Mouse (Mus musculus): ENCODE data around the gene Lama2.

The Lama2 gene

GRCm38 (mm10) chr10:27619658-27620057 lies at the start of gene Lama2:
TSS of gene Lama2 (minus strand) at chr10:27619758.
- DNase-seq: no peak

- DNase-seq: no peak
These were observed 44.8 kb upstream of the Lama2 start for GRCm38 (mm10) chr10:27664391-27664790.

GRCm38 (mm10) chr10:27663396-27663795 lies 43.8 kb upstream of the Lama2 start:
- DNase-seq: no peak

GRCm38 (mm10) chr10:27654164-27654563 lies 34.6 kb upstream of the Lama2 start:
- no peak for DNase-seq

- no peak for DNase-seq
These were observed 33.3 kb upstream of the Lama2 start for GRCm38 (mm10) chr10:27652694-27653335.

GRCm38 (mm10) chr10:27635721-27636120 lies 16.2 kb upstream of the Lama2 start:
- no peak for DNase-seq

GRCm38 (mm10) chr10:27631002-27631401 lies 11.4 kb upstream of the Lama2 start:
- DNase-seq: no peak

GRCm38 (mm10) chr10:27621697-27622449 lies 2.3 kb upstream of the Lama2 start:
- no peak for DNase-seq

GRCm38 (mm10) chr10:27617522-27618020 lies 2.0 kb downstream of the Lama2 start:
- no peak for DNase-seq

- no peak for DNase-seq
These were observed 2.7 kb downstream of the Lama2 start for GRCm38 (mm10) chr10:27616641-27617415.

GRCm38 (mm10) chr10:27595675-27596074 lies 23.9 kb downstream of the Lama2 start:
- DNase-seq: no peak

GRCm38 (mm10) chr10:27533217-27533616 lies 86.3 kb downstream of the Lama2 start:
- DNase-seq: no peak

- DNase-seq: no peak
These were observed 110.6 kb downstream of the Lama2 start for GRCm38 (mm10) chr10:27508847-27509459.

- DNase-seq: no peak
These were observed 118.7 kb downstream of the Lama2 start for GRCm38 (mm10) chr10:27500863-27501262.

- no peak for DNase-seq
These were observed 131.1 kb downstream of the Lama2 start for GRCm38 (mm10) chr10:27488452-27488851.

- no peak for DNase-seq
These were observed 135.5 kb downstream of the Lama2 start for GRCm38 (mm10) chr10:27484041-27484440.

- no peak for DNase-seq
These were observed 144.0 kb downstream of the Lama2 start for GRCm38 (mm10) chr10:27475540-27475939.

GRCm38 (mm10) chr10:27468274-27468673 lies 151.3 kb downstream of the Lama2 start:
- no peak for DNase-seq

- DNase-seq: no peak
These were observed 205.7 kb downstream of the Lama2 start for GRCm38 (mm10) chr10:27413583-27414465.

GRCm38 (mm10) chr10:27390753-27391152 lies 228.8 kb downstream of the Lama2 start:
- DNase-seq: no peak

- DNase-seq: no peak
These were observed 232.0 kb downstream of the Lama2 start for GRCm38 (mm10) chr10:27387531-27387930.

GRCm38 (mm10) chr10:27384636-27385035 lies 234.9 kb downstream of the Lama2 start:
- DNase-seq: no peak

Data from thymus, postnatal 14 days (tissue).